Mouse (Mus musculus) ES-Bruce4 (cell line): ENCODE measurements at regions not wholly inside any gene's neighbourhood (a gene's known extent, or its start where the extent isn't known, plus 50 kb on each side); places are given as distances from the start of the nearest gene placed in this dataset.
"Not testable (repeated sequence)": the region's sequence is repeated elsewhere in the genome, so short reads cannot be mapped to it uniquely, and the experiment has no call there.

ENCODE experiments used
- CTCF ChIP-seq: IDR thresholded peaks from one replicate; pipeline ENCODE4 v1.8.1; 2011; ENCODE audit warnings: low read depth, low read length
- EP300 ChIP-seq: IDR thresholded peaks from 2 replicates; pipeline ENCODE4 v1.6.1; 2011; ENCODE audit warnings: low read depth, low read length; ENCODE audit not compliant: insufficient read depth
- POLR2A ChIP-seq: IDR thresholded peaks from one replicate; pipeline ENCODE4 v1.8.1; 2011; ENCODE audit warnings: low read length; ENCODE audit not compliant: insufficient read depth

DNA sequence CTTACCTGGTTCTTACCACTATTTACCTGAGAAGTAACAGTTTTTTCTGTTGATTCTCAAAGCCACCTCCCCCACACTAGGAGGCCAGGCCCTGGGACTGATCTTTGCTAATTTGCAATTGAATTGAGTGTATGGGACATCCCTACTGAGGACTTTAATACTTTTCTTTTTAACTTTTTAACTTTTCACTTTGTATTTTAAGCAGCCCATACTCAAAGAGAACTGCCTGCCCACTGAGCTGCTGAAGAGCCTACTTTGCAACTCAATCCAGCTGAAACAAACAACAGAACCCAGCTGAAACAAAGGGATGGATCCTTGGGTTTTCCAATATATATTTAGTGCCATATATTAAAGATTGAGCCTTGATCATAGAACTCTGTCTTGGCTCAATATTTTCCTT is 64.0 kb downstream of the Mup20 start:
- TF ChIP-seq CTCF, POLR2A, EP300: not testable (repeated sequence)
